19 mouse cellular contexts compared by ENCODE assay signal in genomic region chr17:26449472-26449871, GRCm38 (mm10).
"Had no signal": no experiment of that assay in that cellular context is flagged by ENCODE, and none has a peak within 500 bp of the region (broad histone marks: within the 10 kb centered on the region; RNA-seq: fewer than 3 reads in every experiment).

No protein-coding gene starts in this region.

- H3K4me2 ChIP-seq: lung, embryonic 15.5 days; midbrain, embryonic 13.5 days; neural tube, embryonic 13.5 days; neural tube, embryonic 15.5 days had no signal

- H3K9me3 ChIP-seq: lung, embryonic 15.5 days; midbrain, embryonic 10.5 days; midbrain, embryonic 13.5 days; neural tube, embryonic 13.5 days; neural tube, embryonic 15.5 days had no signal

- H3K27ac ChIP-seq: lung, embryonic 15.5 days; midbrain, embryonic 10.5 days; midbrain, embryonic 13.5 days; neural tube, embryonic 13.5 days; neural tube, embryonic 15.5 days had no signal

- H3K36me3 ChIP-seq: lung, embryonic 15.5 days; midbrain, embryonic 10.5 days; midbrain, embryonic 13.5 days; neural tube, embryonic 13.5 days had no signal

- H3K27me3 ChIP-seq: lung, embryonic 15.5 days; midbrain, embryonic 13.5 days; neural tube, embryonic 13.5 days; neural tube, embryonic 15.5 days had no signal

- DNase-seq: liver, postnatal 0 days; lung, adult 2 months; lung, postnatal 10 days; lung, postnatal 4 days; retina, postnatal 1 day; right cerebral cortex, adult 18-20 months; right cerebral cortex, postnatal 25 days; right cerebral cortex, postnatal 4 days; spleen, adult 18-20 months; thymus, adult 18-20 months; thymus, postnatal 14 days; thymus, postnatal 36 days had no signal

- H3K4me1 ChIP-seq: midbrain, embryonic 13.5 days; neural tube, embryonic 13.5 days; neural tube, embryonic 15.5 days had no signal

- ATAC-seq: midbrain, embryonic 13.5 days; midbrain, embryonic 16.5 days had no signal

- H3K4me3 ChIP-seq: lung, embryonic 15.5 days; midbrain, embryonic 10.5 days; midbrain, embryonic 13.5 days; myocyte; neural tube, embryonic 13.5 days; neural tube, embryonic 15.5 days had no signal

- H3K9ac ChIP-seq: liver, postnatal 0 days; lung, embryonic 15.5 days; midbrain, embryonic 13.5 days; neural tube, embryonic 13.5 days; neural tube, embryonic 15.5 days had no signal
